Comparison of ENCODE assay signal across 22 mouse cellular contexts in the genomic region with DNA sequence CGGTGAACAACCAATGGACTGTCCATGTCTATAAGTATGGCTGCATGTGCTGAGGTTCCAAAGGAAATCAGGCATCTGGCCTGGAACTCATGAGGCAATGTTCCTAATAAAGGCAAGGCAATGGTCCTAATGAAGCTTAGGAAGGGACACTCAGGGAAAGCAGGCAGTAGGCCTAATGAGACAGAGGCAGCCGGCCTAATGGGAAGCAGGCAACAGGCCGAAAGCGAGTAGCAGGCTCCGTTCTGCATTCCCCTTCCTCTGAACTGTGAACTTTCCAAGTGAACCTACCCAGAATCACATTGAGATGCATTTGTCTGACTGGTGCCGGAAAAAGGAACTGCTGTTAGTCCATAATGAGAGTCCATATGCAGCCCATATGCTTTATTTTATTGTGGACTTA.
A peak's percentile ranks its signal among the peaks of the same experiment; 100 is the strongest.
DNase-seq lines count a peak whose midpoint lies in the region; ATAC-seq and TF ChIP-seq lines count a peak whose summit lies in the region.
"Had no signal": no experiment of that assay in that cellular context is flagged by ENCODE, and none has a peak within 500 bp of the region (broad histone marks: within the 10 kb centered on the region; RNA-seq: fewer than 3 reads in every experiment).

No protein-coding gene starts in this region.

- TF ChIP-seq POLR2A in limb, embryonic 14.5 days (IDR thresholded peaks at IDR 0.05; ENCODE audit: borderline replicate concordance, extremely low read depth, insufficient read depth, insufficient read length) = no peak

- H3K36me3 ChIP-seq in limb, embryonic 14.5 days (ENCODE audit: control insufficient read depth, insufficient read depth, low read length) = no peaks in the 10 kb centered on the region
- H3K36me3 ChIP-seq in heart, embryonic 12.5 days = no peaks in the 10 kb centered on the region
- H3K36me3 ChIP-seq: embryonic facial prominence, embryonic 12.5 days; embryonic facial prominence, embryonic 15.5 days; hindbrain, embryonic 12.5 days; hindbrain, embryonic 15.5 days had no signal

- H3K4me3 ChIP-seq in limb, embryonic 14.5 days (replicated peaks; ENCODE audit: low read length) = no peak overlapping the region
- no peak overlapping the region for H3K4me3 ChIP-seq in heart, embryonic 12.5 days
- H3K4me3 ChIP-seq: embryonic facial prominence, embryonic 12.5 days; embryonic facial prominence, embryonic 15.5 days; hindbrain, embryonic 12.5 days; hindbrain, embryonic 15.5 days had no signal

- DNase-seq in embryo, embryonic 10.5 days (ENCODE audit: low spot score) = peak; percentile 13
- no peak for DNase-seq in embryo, embryonic 9.5 days (ENCODE audit: extremely low spot score)
- DNase-seq in layer of hippocampus, postnatal 10 days (ENCODE audit: low spot score in 2 of 2) = peak; percentile 7 to 16
- DNase-seq in layer of hippocampus, adult 11-12 months (ENCODE audit: low spot score) = no peak
- DNase-seq in forelimb bud, embryonic 11.5 days (ENCODE audit: low read depth, low spot score) = peak; percentile 57
- peak; percentile 9 for DNase-seq in limb, embryonic 14.5 days (ENCODE audit: low spot score)
- DNase-seq in adrenal gland, adult 2 months = no peak
- DNase-seq: adrenal gland, postnatal 10 days; adrenal gland, postnatal 36 days; cerebellum, adult 2 months; cerebellum, adult 9-11 months; cerebellum, postnatal 25 days; forebrain, postnatal 0 days; gastrocnemius, postnatal 25 days; heart, adult 18-20 months had no signal

- H3K4me2 ChIP-seq in limb, embryonic 14.5 days (replicated peaks; ENCODE audit: low read depth, low read length, severe bottlenecking) = no peak overlapping the region
- H3K4me2 ChIP-seq in heart, embryonic 12.5 days = no peak overlapping the region
- H3K4me2 ChIP-seq: embryonic facial prominence, embryonic 12.5 days; embryonic facial prominence, embryonic 15.5 days; hindbrain, embryonic 12.5 days; hindbrain, embryonic 15.5 days had no signal

- H3K9me3 ChIP-seq in limb, embryonic 14.5 days (ENCODE audit: control insufficient read depth, low read length) = no peaks in the 10 kb centered on the region
- no peaks in the 10 kb centered on the region for H3K9me3 ChIP-seq in heart, embryonic 12.5 days (replicated peaks)
- H3K9me3 ChIP-seq: embryonic facial prominence, embryonic 12.5 days; embryonic facial prominence, embryonic 15.5 days; hindbrain, embryonic 12.5 days; hindbrain, embryonic 15.5 days had no signal

- H3K27me3 ChIP-seq in limb, embryonic 14.5 days (ENCODE audit: control insufficient read depth, insufficient read depth, low read length) = no peaks in the 10 kb centered on the region
- H3K27me3 ChIP-seq in heart, embryonic 12.5 days (replicated peaks) = no peaks in the 10 kb centered on the region
- H3K27me3 ChIP-seq: embryonic facial prominence, embryonic 12.5 days; embryonic facial prominence, embryonic 15.5 days; hindbrain, embryonic 12.5 days; hindbrain, embryonic 15.5 days had no signal

- H3K27ac ChIP-seq in limb, embryonic 14.5 days (replicated peaks; ENCODE audit: low read depth, low read length) = no peak overlapping the region
- H3K27ac ChIP-seq in heart, embryonic 12.5 days (ENCODE audit: poor library complexity, severe bottlenecking) = no peak overlapping the region
- H3K27ac ChIP-seq: embryonic facial prominence, embryonic 12.5 days; embryonic facial prominence, embryonic 15.5 days; hindbrain, embryonic 12.5 days; hindbrain, embryonic 15.5 days had no signal

- no peak overlapping the region for H3K9ac ChIP-seq in limb, embryonic 14.5 days (ENCODE audit: low read depth, low read length, severe bottlenecking)
- no peak overlapping the region for H3K9ac ChIP-seq in heart, embryonic 12.5 days
- H3K9ac ChIP-seq: embryonic facial prominence, embryonic 12.5 days; embryonic facial prominence, embryonic 15.5 days; forebrain, postnatal 0 days; hindbrain, embryonic 12.5 days; hindbrain, embryonic 15.5 days had no signal

- 0 out of 2 replicates have a peak, but pooled peaks cover 2% of the 10 kb centered on the region for H3K4me1 ChIP-seq in limb, embryonic 14.5 days (ENCODE audit: control insufficient read depth, insufficient read depth, low read length)
- H3K4me1 ChIP-seq in heart, embryonic 12.5 days (replicated peaks) = no peaks in the 10 kb centered on the region
- H3K4me1 ChIP-seq: embryonic facial prominence, embryonic 12.5 days; embryonic facial prominence, embryonic 15.5 days; hindbrain, embryonic 12.5 days; hindbrain, embryonic 15.5 days had no signal

- 44% methylated on average over 6 of the region's 6 CpGs for WGBS in limb, embryonic 14.5 days
- WGBS in heart, embryonic 12.5 days = 94% methylated on average over 6 of the region's 6 CpGs

- no peak for ATAC-seq in limb, embryonic 14.5 days (ENCODE audit: low FRiP score, low read depth)
- no peak for ATAC-seq in heart, embryonic 12.5 days (ENCODE audit: insufficient number of reproducible peaks, low FRiP score)
- ATAC-seq: activated CD4-positive, CD25-positive, alpha-beta regulatory T cell, adult 4 months; forebrain, embryonic 14.5 days; forebrain, postnatal 0 days had no signal

Comparison
In these comparisons a context has a peak if more than half of its experiments do, and no peak if none do; other contexts are left out.
1. DNase-seq: peak in embryo, embryonic 10.5 days (single experiment), layer of hippocampus, postnatal 10 days (2 of 2), forelimb bud, embryonic 11.5 days (single experiment) and limb, embryonic 14.5 days (single experiment); none in embryo, embryonic 9.5 days (single experiment), layer of hippocampus, adult 11-12 months (single experiment) and adrenal gland, adult 2 months (single experiment).